Mouse (Mus musculus): ENCODE measurements around the gene Hdhd3. TPM values are rescaled to one million over a fixed set of nuclear protein-coding genes. Genes with fewer than 3 reads are reported as not detected.
A peak's percentile ranks its signal among the peaks of the same experiment; 100 is the strongest.

The Hdhd3 gene
- polyA plus RNA-seq, 1 experiment from 2014 or later, result 13.2 TPM

- no peaks in the 10 kb centered on the region for H3K9me3 ChIP-seq
- 3% methylated on average over 26 of the region's 26 CpGs for WGBS
Measured at GRCm38 (mm10) chr4:62519122-62519848, 16.0 kb upstream of the Hdhd3 start.

DNA sequence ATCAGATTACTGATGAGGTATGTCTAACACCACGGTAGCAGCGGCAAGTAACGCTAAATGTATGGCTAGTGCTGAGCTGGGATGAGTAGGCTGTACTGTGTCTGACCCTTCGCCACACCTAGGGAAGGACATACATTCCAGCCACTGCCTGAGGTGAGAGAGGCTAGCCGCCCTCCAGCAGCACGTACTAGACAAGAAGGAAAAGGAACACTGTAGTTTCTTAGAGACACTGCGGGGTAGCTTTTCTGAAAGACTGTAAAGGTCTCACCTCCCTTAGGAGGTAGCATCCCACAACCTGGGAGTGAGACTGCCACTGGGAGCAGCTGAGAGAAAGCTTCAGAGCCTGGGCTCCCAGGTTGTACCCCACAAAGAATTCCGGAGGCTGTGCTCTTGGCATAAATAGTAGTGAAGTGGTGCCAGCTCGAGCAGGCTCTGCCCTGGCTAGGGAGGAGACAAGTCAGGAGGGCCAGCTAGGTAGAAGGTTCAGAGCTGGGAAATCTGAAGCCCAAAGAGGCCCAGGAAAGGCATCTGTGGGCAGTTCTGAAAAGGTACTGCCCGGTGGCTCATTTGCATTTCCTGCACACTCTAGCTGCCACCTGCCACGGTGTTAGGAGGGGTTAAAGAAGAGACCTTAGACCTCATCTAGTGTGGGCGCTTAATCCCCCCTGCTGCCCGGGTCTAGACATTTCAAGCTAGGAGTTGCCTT is 15.3 kb upstream of the Hdhd3 start:
- DNase-seq (ENCODE audit: low spot score), result no peak
- Histone ChIP-seq H3K36me3 (replicated peaks) (peaks cover 27% of the 10 kb centered on the region), H3K27ac (replicated peaks) (peak overlapping the region; percentile 88), H3K4me3 (peak overlapping the region; percentile 71), H3K9me3 (no peaks in the 10 kb centered on the region), H3K27me3 (replicated peaks; ENCODE audit: low read depth, poor library complexity, severe bottlenecking) (no peaks in the 10 kb centered on the region), H3K4me1 (peaks cover 59% of the 10 kb centered on the region)
- 53% methylated on average over 13 of the region's 13 CpGs for WGBS

More at GRCm38 (mm10) chr4:62519122-62519848, 16.0 kb upstream of the Hdhd3 start:
- no peak for DNase-seq (ENCODE audit: low spot score)
- Histone ChIP-seq H3K4me1 (peaks cover 62% of the 10 kb centered on the region), H3K27me3 (replicated peaks; ENCODE audit: low read depth, poor library complexity, severe bottlenecking) (no peaks in the 10 kb centered on the region), H3K4me3 (peak overlapping the region; percentile 71), H3K27ac (replicated peaks) (peak overlapping the region; percentile 88), H3K36me3 (replicated peaks) (peaks cover 25% of the 10 kb centered on the region)

DNA sequence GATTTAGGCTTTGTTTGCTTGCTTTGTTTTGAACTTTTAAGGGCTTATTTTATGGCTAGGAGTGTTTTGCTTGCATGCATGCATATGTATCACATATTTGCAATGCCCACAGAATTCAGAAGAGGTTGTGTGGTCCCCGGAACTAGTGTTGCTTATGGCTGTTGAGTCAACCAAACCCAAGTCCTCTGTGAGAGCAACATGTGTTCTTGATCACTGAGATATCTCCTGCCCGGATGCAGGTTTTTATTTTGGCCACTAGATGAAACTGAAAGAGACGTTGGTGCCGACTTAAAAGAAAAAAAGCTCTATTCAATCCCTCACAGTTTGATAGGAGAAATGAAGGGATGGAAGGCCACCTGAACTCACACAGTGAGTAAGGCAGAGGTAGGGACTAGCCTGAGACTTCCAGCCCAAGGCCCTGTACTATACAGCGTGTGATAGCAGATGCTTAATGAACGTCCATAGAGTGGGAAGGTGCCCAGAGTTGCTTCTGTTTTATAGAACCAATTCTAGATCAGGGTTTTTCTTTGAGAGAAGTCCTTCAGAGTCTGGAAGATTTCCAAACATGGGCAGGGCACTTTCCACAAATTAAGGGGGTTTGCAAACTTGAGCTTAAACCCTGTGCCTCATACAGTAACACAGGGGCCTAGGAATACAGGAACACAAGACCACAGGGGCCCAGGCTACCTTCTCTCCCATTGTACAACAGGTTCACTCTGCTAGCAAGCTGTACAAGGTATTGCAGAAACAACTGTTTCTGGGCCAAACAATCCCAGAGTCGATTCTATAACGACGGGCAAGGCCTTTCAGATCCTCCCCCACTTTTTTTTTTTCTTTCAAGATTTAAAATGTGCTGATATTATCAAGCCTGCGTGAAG is 14.5 kb upstream of the Hdhd3 start:
- DNase-seq (ENCODE audit: low spot score), result no peak
- H3K4me1 ChIP-seq, result peaks cover 56% of the 10 kb centered on the region
- H3K27ac ChIP-seq (replicated peaks), result peak overlapping the region; percentile 48
- H3K36me3 ChIP-seq (replicated peaks), result peaks cover 27% of the 10 kb centered on the region
- peak overlapping the region; percentile 71 for H3K4me3 ChIP-seq
- no peaks in the 10 kb centered on the region for H3K9me3 ChIP-seq
- 75% methylated on average over 10 of the region's 10 CpGs for WGBS
- no peaks in the 10 kb centered on the region for H3K27me3 ChIP-seq (replicated peaks; ENCODE audit: low read depth, poor library complexity, severe bottlenecking)

DNA sequence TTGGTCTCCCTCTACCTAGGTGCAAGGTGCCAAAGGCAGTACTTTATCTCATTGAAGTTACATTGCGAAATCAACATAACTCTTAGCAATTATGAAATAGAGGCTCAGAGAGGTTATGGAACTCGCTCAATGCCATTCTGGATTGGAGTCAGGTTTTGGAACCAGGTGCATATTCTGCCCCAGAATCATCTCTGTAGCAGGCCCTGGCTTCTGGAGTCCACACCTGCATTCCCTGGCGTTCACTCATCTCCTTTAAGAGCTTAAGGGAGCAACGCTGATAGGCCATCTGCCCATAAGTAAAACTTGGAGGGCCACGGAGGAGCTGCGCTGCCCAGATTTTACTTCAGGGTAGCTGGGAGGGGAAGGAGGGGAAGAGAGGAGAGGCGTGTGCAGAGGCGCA is 13.8 kb upstream of the Hdhd3 start:
- 91% methylated on average over 8 of the region's 8 CpGs for WGBS
- H3K36me3 ChIP-seq (replicated peaks), result peaks cover 27% of the 10 kb centered on the region
- H3K27me3 ChIP-seq (replicated peaks; ENCODE audit: low read depth, poor library complexity, severe bottlenecking), result no peaks in the 10 kb centered on the region
- H3K4me1 ChIP-seq, result peaks cover 56% of the 10 kb centered on the region
- DNase-seq (ENCODE audit: low spot score), result no peak
- H3K27ac ChIP-seq (replicated peaks), result peak overlapping the region; percentile 48; the same call in 1 of the 2 replicates
- H3K4me3 ChIP-seq, result 0 out of 2 replicates have a peak overlapping the region, but pooled peaks have one; percentile 71
- H3K9me3 ChIP-seq, result no peaks in the 10 kb centered on the region

- Histone ChIP-seq H3K36me3 (replicated peaks) (peaks cover 28% of the 10 kb centered on the region), H3K9me3 (no peaks in the 10 kb centered on the region), H3K27ac (replicated peaks) (peak overlapping the region; percentile 48; the same call in 1 of the 2 replicates), H3K27me3 (replicated peaks; ENCODE audit: low read depth, poor library complexity, severe bottlenecking) (no peaks in the 10 kb centered on the region), H3K4me3 (peak overlapping the region; percentile 21; the same call in 1 of the 2 replicates), H3K4me1 (peaks cover 56% of the 10 kb centered on the region)
- WGBS, result 84% methylated on average over 1 of the region's 1 CpGs
- DNase-seq (ENCODE audit: low spot score), result no peak
Measured at GRCm38 (mm10) chr4:62516579-62516978, 13.3 kb upstream of the Hdhd3 start.

- Histone ChIP-seq H3K9me3 (no peaks in the 10 kb centered on the region), H3K4me1 (peaks cover 56% of the 10 kb centered on the region)
- 46% methylated on average over 2 of the region's 2 CpGs for WGBS
Measured at GRCm38 (mm10) chr4:62516079-62516478, 12.8 kb upstream of the Hdhd3 start.

DNA sequence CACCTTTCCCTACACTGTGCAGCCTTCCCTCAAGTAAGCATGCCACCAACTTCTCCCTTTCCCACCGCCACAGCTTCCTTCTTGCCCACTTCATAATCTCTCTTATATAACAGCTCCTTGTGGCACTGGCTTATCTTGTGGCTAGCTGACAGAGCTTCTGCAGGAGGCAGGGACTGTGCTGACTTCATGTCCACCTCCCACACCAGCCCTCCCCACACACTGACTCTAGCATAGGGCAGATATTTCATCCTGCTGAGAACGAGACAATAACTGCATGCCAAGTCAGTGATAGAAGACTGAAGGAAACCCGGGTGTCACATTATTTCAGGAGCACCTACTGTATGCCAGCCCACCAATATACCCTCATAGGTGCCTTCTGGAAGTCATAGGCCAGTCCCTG is 12.2 kb upstream of the Hdhd3 start:
- H3K27ac ChIP-seq (replicated peaks), result peak overlapping the region; percentile 70
- H3K4me3 ChIP-seq, result peak overlapping the region; percentile 21

More at GRCm38 (mm10) chr4:62516079-62516478, 12.8 kb upstream of the Hdhd3 start:
- Histone ChIP-seq H3K27me3 (replicated peaks; ENCODE audit: low read depth, poor library complexity, severe bottlenecking) (no peaks in the 10 kb centered on the region), H3K4me3 (peak overlapping the region; percentile 21), H3K36me3 (replicated peaks) (peaks cover 31% of the 10 kb centered on the region), H3K27ac (replicated peaks) (peak overlapping the region; percentile 70)
- DNase-seq (ENCODE audit: low spot score), result no peak

GRCm38 (mm10) chr4:62514995-62515394 is 11.7 kb upstream of the Hdhd3 start:
- H3K27me3 ChIP-seq (replicated peaks; ENCODE audit: low read depth, poor library complexity, severe bottlenecking), result no peaks in the 10 kb centered on the region
- H3K36me3 ChIP-seq (replicated peaks), result peaks cover 42% of the 10 kb centered on the region
- no peak overlapping the region for H3K27ac ChIP-seq (replicated peaks)
- H3K9me3 ChIP-seq, result no peaks in the 10 kb centered on the region
- peaks cover 49% of the 10 kb centered on the region for H3K4me1 ChIP-seq
- no peak for DNase-seq (ENCODE audit: low spot score)
- no peak overlapping the region for H3K4me3 ChIP-seq
- 88% methylated on average over 7 of the region's 7 CpGs for WGBS

More for the DNA sequence above, 12.2 kb upstream of the Hdhd3 start:
- WGBS, result 86% methylated on average over 3 of the region's 3 CpGs
- Histone ChIP-seq H3K9me3 (no peaks in the 10 kb centered on the region), H3K4me1 (peaks cover 54% of the 10 kb centered on the region), H3K27me3 (replicated peaks; ENCODE audit: low read depth, poor library complexity, severe bottlenecking) (no peaks in the 10 kb centered on the region), H3K36me3 (replicated peaks) (peaks cover 37% of the 10 kb centered on the region)
- no peak for DNase-seq (ENCODE audit: low spot score)

DNA sequence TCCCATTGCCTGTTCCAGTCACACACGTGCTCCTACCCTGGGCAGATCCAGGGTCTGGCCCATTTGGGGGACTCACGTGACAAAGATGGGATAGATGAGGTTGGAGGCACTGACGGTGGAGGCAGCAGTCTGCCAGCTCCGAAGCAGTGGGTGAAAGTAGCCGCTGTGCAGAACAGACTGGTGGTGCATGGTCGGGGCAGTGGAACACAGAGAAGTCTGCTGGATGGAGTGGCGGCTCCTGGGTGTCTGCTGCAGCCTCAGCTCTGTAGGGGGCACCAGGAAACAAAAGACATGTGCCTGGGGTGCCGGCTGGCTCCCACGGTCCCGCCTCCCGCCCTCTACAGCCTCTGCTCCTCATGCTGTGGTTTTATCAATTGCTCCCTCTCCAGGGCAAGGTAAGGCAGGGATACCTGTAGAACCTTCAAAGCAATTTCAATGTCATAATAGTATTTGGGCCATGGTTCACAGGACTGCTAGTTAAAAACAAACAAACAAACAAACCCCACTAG is 10.8 kb upstream of the Hdhd3 start:
- no peak for DNase-seq (ENCODE audit: low spot score)
- no peak overlapping the region for H3K4me3 ChIP-seq
- H3K36me3 ChIP-seq (replicated peaks), result peaks cover 51% of the 10 kb centered on the region
- H3K27ac ChIP-seq (replicated peaks), result no peak overlapping the region
- H3K4me1 ChIP-seq, result peaks cover 41% of the 10 kb centered on the region
- H3K27me3 ChIP-seq (replicated peaks; ENCODE audit: low read depth, poor library complexity, severe bottlenecking), result no peaks in the 10 kb centered on the region
- H3K9me3 ChIP-seq, result no peaks in the 10 kb centered on the region
- 58% methylated on average over 11 of the region's 11 CpGs for WGBS

GRCm38 (mm10) chr4:62509946-62510345 is 6.7 kb upstream of the Hdhd3 start:
- peaks cover 5% of the 10 kb centered on the region; the same call in 1 of the 2 replicates for H3K4me1 ChIP-seq

GRCm38 (mm10) chr4:62508839-62509238 is 5.6 kb upstream of the Hdhd3 start:
- Histone ChIP-seq H3K4me3 (no peak overlapping the region), H3K36me3 (replicated peaks) (peaks cover 68% of the 10 kb centered on the region), H3K27me3 (replicated peaks; ENCODE audit: low read depth, poor library complexity, severe bottlenecking) (no peaks in the 10 kb centered on the region), H3K9me3 (no peaks in the 10 kb centered on the region), H3K4me1 (peaks cover 1% of the 10 kb centered on the region; the same call in 1 of the 2 replicates), H3K27ac (replicated peaks) (no peak overlapping the region)
- WGBS, result 95% methylated on average over 5 of the region's 5 CpGs
- no peak for DNase-seq (ENCODE audit: low spot score)

More at GRCm38 (mm10) chr4:62509946-62510345, 6.7 kb upstream of the Hdhd3 start:
- no peak overlapping the region for H3K27ac ChIP-seq (replicated peaks)
- no peaks in the 10 kb centered on the region for H3K27me3 ChIP-seq (replicated peaks; ENCODE audit: low read depth, poor library complexity, severe bottlenecking)
- H3K4me3 ChIP-seq, result no peak overlapping the region
- H3K36me3 ChIP-seq (replicated peaks), result peaks cover 71% of the 10 kb centered on the region
- H3K9me3 ChIP-seq, result no peaks in the 10 kb centered on the region
- 93% methylated on average over 11 of the region's 11 CpGs for WGBS
- no peak for DNase-seq (ENCODE audit: low spot score)

DNA sequence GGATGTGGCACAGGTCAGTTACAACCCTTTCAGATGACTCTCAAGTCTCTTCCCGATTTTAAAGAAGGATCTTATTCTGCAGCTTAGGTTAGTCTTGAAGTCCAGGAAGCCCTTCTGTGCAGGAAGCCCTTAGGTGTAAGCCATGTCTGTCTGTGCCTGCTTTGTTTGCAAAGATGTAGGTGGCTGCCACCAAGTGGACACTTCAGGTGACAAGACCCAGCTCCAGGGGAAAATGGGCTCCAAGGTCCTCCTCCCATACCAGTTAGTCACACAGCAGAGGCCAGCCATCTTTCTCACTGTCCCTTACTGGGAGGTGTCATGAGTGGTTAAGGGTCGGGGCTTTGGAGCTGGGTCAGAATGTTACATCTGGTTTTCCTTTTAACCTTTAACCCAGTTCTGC is 3.5 kb upstream of the Hdhd3 start:
- no peak for DNase-seq (ENCODE audit: low spot score)
- WGBS, result 49% methylated on average over 2 of the region's 2 CpGs
- H3K4me1 ChIP-seq, result peaks cover 12% of the 10 kb centered on the region
- peaks cover 47% of the 10 kb centered on the region for H3K36me3 ChIP-seq (replicated peaks)
- no peaks in the 10 kb centered on the region for H3K27me3 ChIP-seq (replicated peaks; ENCODE audit: low read depth, poor library complexity, severe bottlenecking)
- no peak overlapping the region for H3K4me3 ChIP-seq
- H3K9me3 ChIP-seq, result no peaks in the 10 kb centered on the region
- no peak overlapping the region for H3K27ac ChIP-seq (replicated peaks)
